Mouse (Mus musculus): ENCODE results near the gene Slc10a2. TPM values are rescaled to one million over a fixed set of nuclear protein-coding genes. Genes with fewer than 3 reads are reported as not detected.

Gene Slc10a2
- not detected in 2 replicates for polyA plus RNA-seq (2012; rRNA removed; ENCODE audit: low replicate concordance)

GRCm38 (mm10) chr8:5105186-5105585 is at the start of gene Slc10a2:
Gene Slc10a2 (minus strand): TSS chr8:5105351.

Measured in subcutaneous adipose tissue, adult 2 months (tissue).